Mouse (Mus musculus) kidney, postnatal 0 days (tissue): ENCODE measurements around the gene Csmd2. TPM values are rescaled to one million over a fixed set of nuclear protein-coding genes. Genes with fewer than 3 reads are reported as not detected.

Experiments
- ATAC-seq: fragments of 200-750 bp; cut with Nextera tagmentation; replicated peaks from 2 replicates; pipeline ENCODE4 v1.8.0; 2017; ENCODE audit warnings: low read depth, moderate number of reproducible peaks, moderate TSS enrichment, moderate library complexity; ENCODE audit not compliant: low FRiP score
- DNase-seq: peaks from one replicate; pipeline ENCODE4 v3.0.0-alpha.2; 2016; ENCODE audit warnings: low spot score
- H3K27ac ChIP-seq: fragments of 300-500 bp; sonication (generic); 2 replicates; pipeline ENCODE4 v1.5.1; 2014; ENCODE audit warnings: mild to moderate bottlenecking
- H3K27me3 ChIP-seq: fragments of 300-500 bp; sonication (generic); 2 replicates; pipeline ENCODE4 v1.6.1; 2014; ENCODE audit warnings: low read length, mixed read lengths; ENCODE audit not compliant: insufficient read depth
- H3K36me3 ChIP-seq: fragments of 300-500 bp; sonication (generic); 2 replicates; pipeline ENCODE4 v1.6.1; 2014; ENCODE audit warnings: low read length, mixed read lengths; ENCODE audit not compliant: insufficient read depth
- H3K4me1 ChIP-seq: fragments of 300-500 bp; sonication (generic); replicated peaks from 2 replicates; pipeline ENCODE4 v1.6.1; 2014; ENCODE audit warnings: antibody characterized with exemption, low read length, mixed read lengths; ENCODE audit not compliant: insufficient read depth
- H3K4me2 ChIP-seq: fragments of 300-500 bp; sonication (generic); 2 replicates; pipeline ENCODE4 v1.6.1; 2014; ENCODE audit warnings: mild to moderate bottlenecking, low read length, moderate library complexity, mixed read lengths
- H3K4me3 ChIP-seq: fragments of 300-500 bp; sonication (generic); replicated peaks from 2 replicates; pipeline ENCODE4 v1.5.1; 2014; ENCODE audit warnings: low read depth, low read length
- H3K9ac ChIP-seq: fragments of 300-500 bp; sonication (generic); 2 replicates; pipeline ENCODE4 v1.6.1; 2014; ENCODE audit warnings: low read depth, low read length
- H3K9me3 ChIP-seq: fragments of 300-500 bp; sonication (generic); replicated peaks from 2 replicates; pipeline ENCODE4 v1.6.1; 2016; ENCODE audit warnings: low read length, inconsistent platforms, mixed read lengths
- CTCF ChIP-seq: IDR thresholded peaks from 2 replicates; pipeline ENCODE4 v1.5.1; 2016; ENCODE audit warnings: antibody characterized with exemption, low read depth, mild to moderate bottlenecking, moderate library complexity
- WGBS: fragments of 180-500 bp; shearing (Covaris S2); extraction: QIAGEN DNeasy Blood & Tissue Kit; methylation state at CpG from one replicate; pipeline ENCODE4 v1.1.7; 2014; 5-methylcytosine and 5-hydroxymethylcytosine counted together
- polyA plus RNA-seq: library from polyadenylated mRNA; unstranded; fragments of >200 nt; fragmentation: Nextera tagmentation; extraction: Ambion mirVana; gene quantifications from 2 replicates; pipeline ENCODE4 v1.2.1, GENCODE M21; 2015

Gene Csmd2
- polyA plus RNA-seq, 1 experiment from 2014 or later, result 0.05 TPM

DNA sequence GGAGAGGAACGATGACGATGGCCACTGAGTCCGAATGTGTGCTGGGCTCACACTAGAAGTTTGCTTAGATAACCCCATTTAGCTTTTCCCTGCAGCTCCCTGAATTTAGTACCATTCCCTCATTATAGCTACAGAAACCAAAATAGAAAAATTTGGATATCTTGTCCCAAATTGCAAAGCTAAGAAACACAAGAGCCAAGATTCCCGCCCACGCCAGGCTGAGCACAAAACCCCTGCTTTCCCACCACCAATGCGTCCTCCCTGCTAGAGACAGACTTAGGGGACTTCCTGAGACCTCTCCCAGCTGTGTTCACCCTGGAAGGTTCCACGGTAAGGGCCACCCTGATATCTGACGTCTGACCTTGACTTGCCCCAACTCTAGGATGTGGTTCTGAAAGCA is 462.5 kb downstream of the Csmd2 start:
- Histone ChIP-seq H3K9ac (no peak overlapping the region), H3K9me3 (no peaks in the 10 kb centered on the region), H3K36me3 (no peaks in the 10 kb centered on the region), H3K27ac (no peak overlapping the region), H3K27me3 (no peaks in the 10 kb centered on the region), H3K4me1 (no peaks in the 10 kb centered on the region), H3K4me2 (no peak overlapping the region), H3K4me3 (no peak overlapping the region)
- DNase-seq (no peak), ATAC-seq (no peak)
- 81% methylated on average over 8 of the region's 8 CpGs for WGBS
- no peak for TF ChIP-seq CTCF

DNA sequence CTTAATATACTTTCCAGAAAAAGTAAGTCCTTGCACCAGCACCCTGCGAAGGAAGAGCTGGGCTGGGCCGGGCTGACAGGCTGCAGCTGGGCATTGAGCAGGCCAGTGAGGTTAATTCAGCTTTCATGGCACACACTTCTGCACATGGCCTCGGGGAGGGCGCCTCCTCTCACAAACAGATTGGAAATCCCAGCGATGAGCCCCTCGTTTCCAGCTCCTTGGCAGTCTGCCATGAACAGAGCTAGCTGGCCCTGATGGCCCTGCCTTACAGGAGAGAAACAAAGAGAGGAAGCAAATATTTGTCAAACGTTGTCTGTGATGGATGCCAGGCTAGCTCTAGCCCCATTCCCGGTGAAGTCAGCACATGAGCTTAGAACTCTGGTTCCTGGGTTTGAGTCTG is 463.3 kb downstream of the Csmd2 start:
- WGBS, result 29% methylated on average over 8 of the region's 8 CpGs
- H3K9ac ChIP-seq, result no peak overlapping the region
- no peak overlapping the region for H3K4me2 ChIP-seq
- H3K27me3 ChIP-seq, result no peaks in the 10 kb centered on the region
- H3K4me1 ChIP-seq, result no peaks in the 10 kb centered on the region
- H3K9me3 ChIP-seq, result no peaks in the 10 kb centered on the region
- H3K27ac ChIP-seq, result no peak overlapping the region
- H3K36me3 ChIP-seq, result no peaks in the 10 kb centered on the region
- no peak overlapping the region for H3K4me3 ChIP-seq
- peak; percentile 19 for DNase-seq
- no peak for ATAC-seq
- no peak for TF ChIP-seq CTCF

DNA sequence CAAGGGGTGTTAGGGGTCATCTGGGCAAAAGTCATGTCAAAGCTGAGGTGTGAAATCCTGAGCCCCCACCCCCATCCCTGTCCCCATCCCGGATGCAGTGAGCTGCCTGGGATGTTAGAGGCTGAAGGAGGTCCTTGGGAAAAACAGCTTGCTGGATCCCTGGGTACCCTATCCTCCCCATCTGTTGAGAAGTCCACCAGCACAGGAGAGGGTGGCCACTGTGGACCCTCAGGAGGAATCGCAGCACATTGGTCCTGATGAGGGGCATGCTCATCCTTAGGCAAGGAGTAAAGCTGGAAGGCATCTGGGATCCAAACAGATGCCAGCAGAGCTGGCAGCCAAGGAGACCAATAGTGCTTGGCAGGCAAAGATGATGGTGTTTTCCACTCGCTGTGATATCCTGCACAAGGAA is 463.7 kb downstream of the Csmd2 start:
- no peaks in the 10 kb centered on the region for H3K4me1 ChIP-seq
- ATAC-seq, result no peak
- no peaks in the 10 kb centered on the region for H3K27me3 ChIP-seq
- H3K27ac ChIP-seq, result no peak overlapping the region
- H3K9ac ChIP-seq, result no peak overlapping the region
- no peak overlapping the region for H3K4me3 ChIP-seq
- H3K9me3 ChIP-seq, result no peaks in the 10 kb centered on the region
- no peak overlapping the region for H3K4me2 ChIP-seq
- DNase-seq, result no peak
- no peak for TF ChIP-seq CTCF
- 73% methylated on average over 3 of the region's 3 CpGs for WGBS
- no peaks in the 10 kb centered on the region for H3K36me3 ChIP-seq

DNA sequence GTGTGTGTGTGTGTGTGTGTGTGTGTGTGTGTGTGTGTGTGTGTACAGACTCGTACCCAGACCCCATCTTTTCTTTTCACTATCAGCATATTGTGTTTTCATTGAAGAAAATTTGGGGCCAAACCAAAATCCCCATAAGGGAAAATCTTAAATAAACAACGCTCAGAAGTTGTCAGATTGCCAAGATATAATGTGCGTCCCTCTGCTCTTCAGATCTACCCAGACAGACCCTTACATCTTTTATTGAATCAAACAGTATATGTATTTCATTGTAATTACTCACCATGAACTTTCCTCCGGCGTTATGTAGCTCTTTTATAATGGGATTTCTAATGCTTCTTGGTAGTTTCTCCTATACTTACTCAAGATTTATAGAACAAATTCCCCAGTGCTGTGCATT is 479.1 kb downstream of the Csmd2 start:
- Histone ChIP-seq H3K4me2 (no peak overlapping the region), H3K36me3 (no peaks in the 10 kb centered on the region), H3K4me3 (no peak overlapping the region), H3K9me3 (no peaks in the 10 kb centered on the region), H3K9ac (no peak overlapping the region), H3K27ac (no peak overlapping the region), H3K4me1 (no peaks in the 10 kb centered on the region), H3K27me3 (no peaks in the 10 kb centered on the region)
- ATAC-seq (no peak), DNase-seq (no peak)
- TF ChIP-seq CTCF, result no peak
- 72% methylated on average over 5 of the region's 5 CpGs for WGBS

DNA sequence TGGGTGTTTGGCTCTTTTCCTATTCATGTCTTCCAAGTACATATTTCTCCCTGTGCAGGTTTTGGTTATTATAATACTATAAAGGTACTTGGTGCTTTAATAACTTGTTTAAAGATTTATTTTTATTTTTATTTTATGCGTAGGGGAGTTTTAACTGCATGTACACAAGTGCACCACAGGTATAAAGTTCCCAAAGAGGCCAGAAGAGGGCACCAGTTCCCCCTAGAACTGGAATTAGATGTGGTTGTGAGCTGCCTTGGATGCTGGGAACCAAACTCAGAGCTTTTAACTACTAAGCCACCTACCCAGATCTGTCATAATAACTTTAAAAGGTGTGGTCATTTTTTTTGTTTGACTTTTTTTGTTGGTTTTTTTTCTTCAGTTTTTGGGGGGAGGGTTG is 480.4 kb downstream of the Csmd2 start:
- 86% methylated on average over 1 of the region's 1 CpGs for WGBS
- no peaks in the 10 kb centered on the region for H3K4me1 ChIP-seq
- H3K27me3 ChIP-seq, result no peaks in the 10 kb centered on the region
- no peak overlapping the region for H3K4me2 ChIP-seq
- H3K4me3 ChIP-seq, result no peak overlapping the region
- no peak overlapping the region for H3K27ac ChIP-seq
- ATAC-seq (no peak), DNase-seq (no peak)
- no peak overlapping the region for H3K9ac ChIP-seq
- H3K36me3 ChIP-seq, result no peaks in the 10 kb centered on the region
- H3K9me3 ChIP-seq, result no peaks in the 10 kb centered on the region
- no peak for TF ChIP-seq CTCF

DNA sequence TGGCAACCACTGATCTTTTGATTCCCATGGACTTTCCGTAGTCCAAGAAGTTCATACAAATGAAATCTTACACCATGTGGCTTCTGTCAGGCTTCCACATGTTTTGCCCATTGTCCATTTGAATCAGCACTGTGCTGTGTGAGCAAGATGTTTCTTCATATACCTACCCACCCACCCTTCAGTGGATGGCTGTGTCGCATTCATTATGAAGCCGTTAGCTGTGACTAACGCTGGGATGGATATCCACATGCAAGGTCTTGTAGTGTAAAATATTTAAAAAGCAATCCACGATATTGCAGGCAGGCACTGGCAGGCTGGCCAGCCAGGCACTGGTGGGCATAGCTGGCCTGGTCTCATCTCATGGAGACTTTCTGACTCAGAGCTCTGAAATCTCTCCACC is 488.6 kb downstream of the Csmd2 start:
- Histone ChIP-seq H3K4me2 (no peak overlapping the region), H3K9ac (no peak overlapping the region), H3K27ac (no peak overlapping the region), H3K27me3 (no peaks in the 10 kb centered on the region), H3K36me3 (no peaks in the 10 kb centered on the region), H3K4me3 (no peak overlapping the region), H3K4me1 (no peaks in the 10 kb centered on the region), H3K9me3 (no peaks in the 10 kb centered on the region)
- WGBS, result 86% methylated on average over 5 of the region's 5 CpGs
- no peak for DNase-seq
- no peak for ATAC-seq
- no peak for TF ChIP-seq CTCF

DNA sequence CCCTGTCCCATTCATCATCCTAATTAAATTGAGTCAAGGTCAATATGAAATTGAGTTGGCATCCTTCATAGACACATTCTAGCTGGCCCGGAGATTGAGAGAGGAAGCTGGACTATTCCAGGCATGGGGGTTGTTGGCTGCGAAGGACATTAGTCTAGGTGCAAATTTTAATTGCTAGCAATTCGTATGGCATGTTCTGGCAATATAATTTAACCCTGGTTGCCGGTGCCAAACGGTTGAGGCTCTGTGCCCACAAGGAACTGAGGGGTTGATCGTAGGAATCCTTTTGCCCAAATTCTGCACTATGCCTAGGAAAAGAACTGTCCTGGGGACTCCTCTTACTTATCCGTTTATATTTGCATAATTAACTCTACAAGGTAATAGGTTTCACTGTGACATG is 496.2 kb downstream of the Csmd2 start:
- Histone ChIP-seq H3K36me3 (no peaks in the 10 kb centered on the region), H3K9ac (no peak overlapping the region), H3K27me3 (no peaks in the 10 kb centered on the region), H3K9me3 (no peaks in the 10 kb centered on the region), H3K27ac (no peak overlapping the region), H3K4me3 (no peak overlapping the region), H3K4me2 (no peak overlapping the region), H3K4me1 (no peaks in the 10 kb centered on the region)
- DNase-seq, result no peak
- no peak for TF ChIP-seq CTCF
- 84% methylated on average over 7 of the region's 7 CpGs for WGBS
- ATAC-seq, result no peak
